Mouse (Mus musculus) forebrain, embryonic 14.5 days (tissue): ENCODE measurements around the gene Msh4. TPM values are rescaled to one million over a fixed set of nuclear protein-coding genes. Genes with fewer than 3 reads are reported as not detected.

Experiments used
- ATAC-seq: fragments of 200-750 bp; cut with Nextera tagmentation; 2 replicates; pipeline ENCODE4 v1.8.0; 2017; ENCODE audit warnings: mild to moderate bottlenecking, moderate library complexity
- DNase-seq: peaks from one replicate; pipeline ENCODE4 v3.0.0-alpha.2; 2015; ENCODE audit warnings: low spot score
- H3K27ac ChIP-seq: fragments of 300-500 bp; sonication (generic); 2 replicates; pipeline ENCODE4 v1.5.1; 2014; ENCODE audit warnings: low read depth, mild to moderate bottlenecking, control low read depth, low read length, moderate library complexity
- H3K27me3 ChIP-seq: fragments of 300-500 bp; sonication (generic); replicated peaks from 2 replicates; pipeline ENCODE4 v1.6.1; 2014; ENCODE audit warnings: low read length, control low read depth, mixed read lengths; ENCODE audit not compliant: control insufficient read depth, insufficient read depth
- H3K36me3 ChIP-seq: fragments of 300-500 bp; sonication (generic); 2 replicates; pipeline ENCODE4 v1.6.1; 2014; ENCODE audit warnings: low read length, control low read depth; ENCODE audit not compliant: control insufficient read depth, insufficient read depth
- H3K4me1 ChIP-seq: fragments of 300-500 bp; sonication (generic); 2 replicates; pipeline ENCODE4 v1.6.1; 2014; ENCODE audit warnings: antibody characterized with exemption, low read length, control low read depth; ENCODE audit not compliant: control insufficient read depth, insufficient read depth
- H3K4me2 ChIP-seq: fragments of 300-500 bp; sonication (generic); 2 replicates; pipeline ENCODE4 v1.6.1; 2014; ENCODE audit warnings: mild to moderate bottlenecking, control low read depth, low read length
- H3K4me3 ChIP-seq: fragments of 300-500 bp; sonication (generic); 2 replicates; pipeline ENCODE4 v1.5.1; 2014; ENCODE audit warnings: low read depth, low read length, control low read depth
- H3K9ac ChIP-seq: fragments of 300-500 bp; sonication (generic); 2 replicates; pipeline ENCODE4 v1.6.1; 2014; ENCODE audit warnings: mild to moderate bottlenecking, low read length, control low read depth, moderate library complexity
- H3K9me3 ChIP-seq: fragments of 300-500 bp; sonication (generic); replicated peaks from 2 replicates; pipeline ENCODE4 v1.6.1; 2016; ENCODE audit warnings: low read length, control low read depth, mixed read lengths; ENCODE audit not compliant: control insufficient read depth
- WGBS: fragments of 180-500 bp; shearing (Covaris S2); extraction: QIAGEN DNeasy Blood & Tissue Kit; methylation state at CpG from one replicate; pipeline ENCODE4 v1.1.7; 2014; 5-methylcytosine and 5-hydroxymethylcytosine counted together
- polyA plus RNA-seq: library from polyadenylated mRNA; unstranded; fragments of >200 nt; fragmentation: Nextera tagmentation; extraction: Ambion mirVana; gene quantifications from 2 replicates; pipeline ENCODE4 v1.2.1, GENCODE M21; 2014

Gene Msh4
- polyA plus RNA-seq, 1 experiment from 2014 or later: 0.06 TPM

- no peak overlapping the region for H3K4me2 ChIP-seq
- H3K9me3 ChIP-seq: no peaks in the 10 kb centered on the region
- peak; percentile 43 for DNase-seq
- peak; percentile 46; the same call in 1 of the 2 replicates for ATAC-seq
- no peak overlapping the region for H3K4me3 ChIP-seq
- H3K27ac ChIP-seq: no peak overlapping the region
- no peaks in the 10 kb centered on the region for H3K27me3 ChIP-seq
- H3K4me1 ChIP-seq: peaks cover 3% of the 10 kb centered on the region; the same call in 1 of the 2 replicates
- H3K9ac ChIP-seq: no peak overlapping the region
- H3K36me3 ChIP-seq: peaks cover 65% of the 10 kb centered on the region
- 68% methylated on average over 6 of the region's 6 CpGs for WGBS
Observed at GRCm38 (mm10) chr3:153904586-153904985, 1.4 kb downstream of the Msh4 start.

GRCm38 (mm10) chr3:153902595-153902994 is 3.3 kb downstream of the Msh4 start:
- Histone ChIP-seq H3K27ac (no peak overlapping the region), H3K27me3 (no peaks in the 10 kb centered on the region)
- WGBS: 75% methylated on average over 3 of the region's 3 CpGs

DNA sequence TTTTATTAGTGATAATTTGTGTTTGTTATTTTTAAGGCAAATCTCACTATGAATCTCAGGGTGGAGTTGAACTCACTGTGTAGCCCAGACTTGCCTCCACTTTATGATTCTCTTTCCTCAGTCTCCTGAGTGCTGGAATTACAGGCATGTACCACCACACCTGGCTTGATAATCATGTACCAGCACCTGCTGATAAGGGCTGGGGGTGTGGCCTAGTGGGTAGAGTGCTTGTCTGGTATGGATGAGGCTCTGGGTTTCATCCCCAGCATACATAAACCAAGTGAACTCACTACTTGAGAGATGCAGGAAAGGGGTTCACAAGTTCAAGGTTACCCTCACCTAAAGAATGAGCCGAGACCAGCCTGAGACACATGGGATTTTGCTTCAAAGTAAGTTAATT is 4.0 kb downstream of the Msh4 start:
- H3K9me3 ChIP-seq: no peaks in the 10 kb centered on the region
- no peak overlapping the region for H3K4me3 ChIP-seq
- peaks cover 38% of the 10 kb centered on the region for H3K36me3 ChIP-seq
- no peaks in the 10 kb centered on the region for H3K4me1 ChIP-seq
- no peaks in the 10 kb centered on the region for H3K27me3 ChIP-seq
- ATAC-seq: no peak
- DNase-seq: no peak
- no peak overlapping the region for H3K27ac ChIP-seq
- WGBS: 93% methylated on average over 1 of the region's 1 CpGs
- H3K9ac ChIP-seq: no peak overlapping the region
- no peak overlapping the region for H3K4me2 ChIP-seq

More at GRCm38 (mm10) chr3:153902595-153902994, 3.3 kb downstream of the Msh4 start:
- H3K9me3 ChIP-seq: no peaks in the 10 kb centered on the region
- no peak overlapping the region for H3K9ac ChIP-seq
- no peak for DNase-seq
- H3K4me2 ChIP-seq: no peak overlapping the region
- no peak for ATAC-seq
- H3K4me3 ChIP-seq: no peak overlapping the region
- H3K36me3 ChIP-seq: peaks cover 45% of the 10 kb centered on the region
- no peaks in the 10 kb centered on the region for H3K4me1 ChIP-seq

- 78% methylated on average over 6 of the region's 6 CpGs for WGBS
- Histone ChIP-seq H3K27ac (no peak overlapping the region), H3K4me2 (no peak overlapping the region), H3K27me3 (no peaks in the 10 kb centered on the region), H3K4me1 (no peaks in the 10 kb centered on the region), H3K4me3 (no peak overlapping the region), H3K9me3 (no peaks in the 10 kb centered on the region), H3K36me3 (no peaks in the 10 kb centered on the region), H3K9ac (no peak overlapping the region)
- ATAC-seq: no peak
- no peak for DNase-seq
Observed at GRCm38 (mm10) chr3:153897216-153897615, 8.7 kb downstream of the Msh4 start.

DNA sequence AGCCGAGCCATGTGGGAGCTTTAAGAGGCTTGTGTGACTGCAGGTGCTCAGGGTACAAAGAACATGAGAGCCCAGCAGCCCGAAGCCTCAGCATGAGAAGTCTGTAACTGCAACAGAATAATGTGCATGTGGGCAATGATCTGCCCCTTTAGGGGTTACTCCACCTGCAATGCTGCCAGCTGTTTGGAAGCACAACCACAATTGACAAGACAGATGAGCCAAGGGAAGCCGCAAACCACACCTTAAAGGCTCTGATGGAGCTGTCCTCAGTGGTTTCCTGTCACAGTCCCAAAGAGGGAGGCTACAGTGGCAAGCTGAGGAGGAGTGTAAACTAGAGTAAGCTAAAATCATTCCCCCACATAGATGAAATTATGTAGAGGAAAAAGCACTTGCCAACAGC is 10.5 kb downstream of the Msh4 start:
- Histone ChIP-seq H3K9ac (no peak overlapping the region), H3K27ac (no peak overlapping the region), H3K36me3 (no peaks in the 10 kb centered on the region), H3K4me2 (no peak overlapping the region), H3K4me1 (no peaks in the 10 kb centered on the region), H3K9me3 (no peaks in the 10 kb centered on the region), H3K27me3 (no peaks in the 10 kb centered on the region), H3K4me3 (no peak overlapping the region)
- ATAC-seq (no peak), DNase-seq (no peak)
- 87% methylated on average over 3 of the region's 3 CpGs for WGBS

- DNase-seq (no peak), ATAC-seq (no peak)
- WGBS: 81% methylated on average over 7 of the region's 8 CpGs
- Histone ChIP-seq H3K27me3 (no peaks in the 10 kb centered on the region), H3K9me3 (no peaks in the 10 kb centered on the region), H3K27ac (no peak overlapping the region), H3K4me1 (no peaks in the 10 kb centered on the region), H3K4me3 (no peak overlapping the region), H3K9ac (no peak overlapping the region), H3K4me2 (no peak overlapping the region), H3K36me3 (no peaks in the 10 kb centered on the region)
Observed at GRCm38 (mm10) chr3:153889188-153889781, 16.7 kb downstream of the Msh4 start.

GRCm38 (mm10) chr3:153888141-153888540 is 17.8 kb downstream of the Msh4 start:
- H3K9me3 ChIP-seq: no peaks in the 10 kb centered on the region
- H3K4me3 ChIP-seq: no peak overlapping the region
- no peaks in the 10 kb centered on the region for H3K4me1 ChIP-seq
- no peak overlapping the region for H3K27ac ChIP-seq
- H3K27me3 ChIP-seq: no peaks in the 10 kb centered on the region
- H3K36me3 ChIP-seq: no peaks in the 10 kb centered on the region
- ATAC-seq (no peak), DNase-seq (no peak)
- no peak overlapping the region for H3K4me2 ChIP-seq
- 83% methylated on average over 6 of the region's 6 CpGs for WGBS
- no peak overlapping the region for H3K9ac ChIP-seq

DNA sequence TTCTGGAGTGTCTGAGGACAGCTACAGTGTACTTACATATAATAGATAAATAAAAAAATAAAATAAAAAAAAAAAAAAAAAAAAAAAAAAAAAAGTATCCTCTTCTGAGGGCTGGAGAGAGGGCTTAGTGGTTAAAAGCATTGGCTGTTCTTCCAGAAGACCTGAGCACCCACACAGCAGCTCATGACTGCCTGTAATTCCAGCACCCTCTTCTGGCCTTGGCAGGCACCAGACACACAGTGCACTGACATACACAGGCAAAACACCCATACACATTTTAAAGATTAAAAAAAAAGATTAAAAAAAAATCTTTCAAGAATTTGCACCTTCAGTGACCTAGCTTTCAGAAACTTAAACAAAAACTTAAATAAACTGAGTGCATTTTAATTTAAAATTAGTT is 19.6 kb downstream of the Msh4 start:
- no peak for DNase-seq
- no peak overlapping the region for H3K27ac ChIP-seq

GRCm38 (mm10) chr3:153871396-153871795 is 34.5 kb downstream of the Msh4 start:
- Histone ChIP-seq H3K4me3 (no peak overlapping the region), H3K4me2 (no peak overlapping the region), H3K36me3 (no peaks in the 10 kb centered on the region), H3K27ac (no peak overlapping the region), H3K4me1 (no peaks in the 10 kb centered on the region), H3K27me3 (no peaks in the 10 kb centered on the region), H3K9me3 (no peaks in the 10 kb centered on the region), H3K9ac (no peak overlapping the region)
- DNase-seq (no peak), ATAC-seq (no peak)
- WGBS: 88% methylated on average over 5 of the region's 5 CpGs

More for the DNA sequence above, 19.6 kb downstream of the Msh4 start:
- H3K9me3 ChIP-seq: no peaks in the 10 kb centered on the region
- no peaks in the 10 kb centered on the region for H3K4me1 ChIP-seq
- no peak overlapping the region for H3K9ac ChIP-seq
- no peak overlapping the region for H3K4me3 ChIP-seq
- no peak for ATAC-seq
- no peaks in the 10 kb centered on the region for H3K36me3 ChIP-seq
- no peak overlapping the region for H3K4me2 ChIP-seq
- no peaks in the 10 kb centered on the region for H3K27me3 ChIP-seq
